Mouse (Mus musculus): ENCODE data around the gene Tnrc6c.

DNA sequence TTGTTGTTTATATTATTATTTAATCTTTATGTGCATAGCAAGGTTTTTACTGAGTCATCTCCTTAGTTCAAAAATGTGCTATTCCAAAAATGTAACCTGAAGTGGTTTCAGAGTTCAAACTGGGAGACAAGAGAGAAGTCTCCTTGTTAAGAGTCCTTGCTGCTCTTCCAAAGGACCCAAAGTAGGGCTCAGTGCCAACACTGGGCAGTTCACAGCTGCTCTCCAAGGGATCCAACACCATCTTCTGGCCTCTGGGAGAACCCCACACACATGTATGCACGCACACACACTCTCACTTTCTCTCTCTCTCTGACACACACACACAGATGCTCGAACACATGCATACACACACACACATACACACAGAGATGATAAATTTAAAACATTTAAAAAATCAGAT lies 11.9 kb upstream of the Tnrc6c start:
- TF ChIP-seq CTCF (IDR thresholded peaks at IDR 0.05; ENCODE audit: extremely low read depth, insufficient read length, insufficient replicate concordance, low read depth, low read length) (no peak), POLR2A (IDR thresholded peaks at IDR 0.05; ENCODE audit: low read depth, low read length) (no peak)

Data from small intestine, adult 2 months (tissue).